Mouse (Mus musculus) thymus, adult 2 months (tissue): ENCODE results near the gene Aox4.

ENCODE experiments used
- CTCF ChIP-seq: fragments of 200-500 bp; IDR thresholded peaks from 2 replicates; pipeline ENCODE4 v1.5.1; 2012; ENCODE audit warnings: mild to moderate bottlenecking, control low read depth, low read length, moderate library complexity, borderline replicate concordance; ENCODE audit not compliant: control insufficient read depth, poor library complexity, insufficient read depth; ENCODE audit errors: extremely low read depth
- POLR2A ChIP-seq: fragments of 200-500 bp; IDR thresholded peaks from 2 replicates; pipeline ENCODE4 v1.6.1; 2012; ENCODE audit warnings: mild to moderate bottlenecking, low read length, control low read depth, moderate library complexity; ENCODE audit not compliant: control insufficient read depth, poor library complexity, insufficient read depth; ENCODE audit errors: extremely low read depth

DNA sequence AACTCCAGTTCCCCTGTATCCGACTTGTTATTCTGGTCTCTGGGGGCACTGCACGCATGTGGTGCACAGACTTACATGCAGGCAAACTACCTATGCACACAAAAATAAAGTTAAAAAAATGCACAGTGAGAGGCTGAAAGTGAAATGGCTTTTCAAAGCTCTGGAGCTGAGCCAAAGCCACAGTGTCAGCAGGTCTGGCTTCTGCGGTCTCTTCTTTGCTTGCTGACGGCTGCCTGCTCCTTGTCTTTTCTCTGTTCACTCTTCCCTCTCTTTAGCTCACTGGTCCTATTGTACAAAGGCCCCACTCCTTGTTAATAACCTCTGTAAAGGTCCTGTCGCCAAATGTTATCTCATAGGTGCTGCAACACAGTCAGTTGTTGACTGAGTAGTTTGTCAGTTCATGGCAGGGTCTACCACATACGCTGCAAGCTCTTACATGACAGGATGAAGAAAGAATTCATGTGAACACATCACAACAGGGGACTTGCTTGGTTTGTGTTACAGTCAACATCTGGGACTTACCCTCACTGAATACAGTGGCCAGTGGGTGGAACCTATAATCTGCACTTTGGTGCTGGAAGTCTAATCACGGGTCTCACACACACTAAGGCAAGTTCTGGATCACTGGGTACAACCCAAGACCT, 101.1 kb downstream of the Aox4 start:
- TF ChIP-seq POLR2A, result no peak
- TF ChIP-seq CTCF, result no peak
